Mouse (Mus musculus) monocyte, adult 2 months (primary cell): ENCODE data around the gene Sync.

Source experiments
- DNase-seq, 2 experiments: peaks; one replicate each; pipeline ENCODE4 v3.0.0; 2022; ENCODE audit warnings: low spot score in 2 of 2, low read depth in 1 of 2

Gene Sync

GRCm38 (mm10) chr4:129287472-129287981 lies at the start of gene Sync:
TSS of gene Sync (plus strand) at chr4:129287617.
- DNase-seq: no peak

- no peak for DNase-seq
Observed at GRCm38 (mm10) chr4:129237843-129238441, 49.5 kb upstream of the Sync start.

- no peak for DNase-seq
Observed at GRCm38 (mm10) chr4:129238579-129239016, 48.8 kb upstream of the Sync start.

GRCm38 (mm10) chr4:129239075-129239474 lies 48.3 kb upstream of the Sync start:
- DNase-seq: no peak

GRCm38 (mm10) chr4:129241898-129242297 lies 45.5 kb upstream of the Sync start:
- DNase-seq: no peak

- DNase-seq: no peak
Observed at GRCm38 (mm10) chr4:129242327-129242726, 45.1 kb upstream of the Sync start.

- DNase-seq: no peak
Observed at GRCm38 (mm10) chr4:129242761-129243160, 44.7 kb upstream of the Sync start.

GRCm38 (mm10) chr4:129244802-129245201 lies 42.6 kb upstream of the Sync start:
- no peak for DNase-seq

- DNase-seq: no peak
Observed at GRCm38 (mm10) chr4:129246360-129247301, 40.8 kb upstream of the Sync start.

- DNase-seq: no peak
Observed at GRCm38 (mm10) chr4:129247381-129248242, 39.8 kb upstream of the Sync start.

- no peak for DNase-seq
Observed at GRCm38 (mm10) chr4:129248243-129248767, 39.1 kb upstream of the Sync start.

- no peak for DNase-seq
Observed at GRCm38 (mm10) chr4:129249288-129249687, 38.1 kb upstream of the Sync start.

- no peak for DNase-seq
Observed at GRCm38 (mm10) chr4:129250759-129251481, 36.5 kb upstream of the Sync start.

- DNase-seq: peak; percentile 10 to 32
Observed at GRCm38 (mm10) chr4:129251482-129252125, 35.8 kb upstream of the Sync start.

- no peak for DNase-seq
Observed at GRCm38 (mm10) chr4:129252492-129252891, 34.9 kb upstream of the Sync start.

GRCm38 (mm10) chr4:129254571-129254970 lies 32.8 kb upstream of the Sync start:
- DNase-seq: no peak

GRCm38 (mm10) chr4:129256450-129257380 lies 30.7 kb upstream of the Sync start:
- no peak for DNase-seq

- no peak for DNase-seq
Observed at GRCm38 (mm10) chr4:129259101-129259500, 28.3 kb upstream of the Sync start.

- DNase-seq: no peak
Observed at GRCm38 (mm10) chr4:129260678-129261077, 26.7 kb upstream of the Sync start.
